ENCODE assay signal across 7 mouse cellular contexts in genomic region chr2:31255952-31256938, GRCm38 (mm10). TPM values are rescaled to one million over a fixed set of nuclear protein-coding genes. Genes with fewer than 3 reads are reported as not detected.
DNase-seq lines count a peak whose midpoint lies in the region; ATAC-seq and TF ChIP-seq lines count a peak whose summit lies in the region.

No protein-coding gene starts in this region.

- H3K27me3 ChIP-seq in hindbrain, embryonic 16.5 days (replicated peaks; ENCODE audit: control insufficient read depth, insufficient read depth, low read length) = no peaks in the 10 kb centered on the region

- H3K36me3 ChIP-seq in hindbrain, embryonic 16.5 days (ENCODE audit: control insufficient read depth, insufficient read depth, low read length) = no peaks in the 10 kb centered on the region

- 0 out of 2 replicates have a peak, but pooled peaks have one; percentile 5 for ATAC-seq in hindbrain, embryonic 16.5 days
- ATAC-seq in megakaryocyte-erythroid progenitor cell, adult 5-6 weeks (replicated peaks; ENCODE audit: low FRiP score, low TSS enrichment, poor library complexity, severe bottlenecking) = peak; percentile 82

- peak; percentile 46 for TF ChIP-seq CTCF in gastrocnemius, adult 2 months (IDR thresholded peaks at IDR 0.05)

- WGBS in hindbrain, embryonic 16.5 days = 16% methylated on average over 21 of the region's 21 CpGs

- H3K27ac ChIP-seq in gastrocnemius, adult 2 months = peak overlapping the region; percentile 89
- peak overlapping the region; percentile 37 for H3K27ac ChIP-seq in hindbrain, embryonic 16.5 days (ENCODE audit: low read depth, low read length)

- peaks cover 49% of the 10 kb centered on the region for H3K4me1 ChIP-seq in hindbrain, embryonic 16.5 days (ENCODE audit: control insufficient read depth, insufficient read depth, low read depth, low read length)

- no peaks in the 10 kb centered on the region for H3K9me3 ChIP-seq in hindbrain, embryonic 16.5 days (ENCODE audit: control insufficient read depth, low read length)

- peak; percentile 85 for DNase-seq in NIH3T3 (ENCODE audit: low read depth)
- DNase-seq in cerebellum, adult 9-11 months = peak; percentile 83
- DNase-seq in gastrocnemius, adult 2 months = peak; percentile 73
- peak; percentile 76 to 84 for DNase-seq in left cerebral cortex, postnatal 25 days (ENCODE audit: low spot score in 2 of 2)
- DNase-seq in right cerebral cortex, postnatal 4 days = peak; percentile 56

- peak overlapping the region; percentile 2; the same call in 1 of the 2 replicates for H3K4me2 ChIP-seq in hindbrain, embryonic 16.5 days (ENCODE audit: low read length)

- peak overlapping the region; percentile 43 for H3K4me3 ChIP-seq in gastrocnemius, adult 2 months
- H3K4me3 ChIP-seq in hindbrain, embryonic 16.5 days (ENCODE audit: low read length) = no peak overlapping the region

- intact Hi-C loops in gastrocnemius, adult 2 months (cut with DNase I) = no loop called here
- intact Hi-C loops in left cerebral cortex, postnatal 25 days (cut with DNase I) = loop anchor here (1.0 kb wide), 1 partner anchor 10 kb away; no protein-coding TSS in a partner anchor

- H3K9ac ChIP-seq in hindbrain, embryonic 16.5 days (ENCODE audit: low read depth, low read length) = 0 out of 2 replicates have a peak overlapping the region, but pooled peaks have one; percentile 13

RNA-seq across cellular contexts. Expression of gene Ncs1, which starts 10.6 kb away (rescaled TPM):
- 1 to 10 TPM; 4.6 to 5.1 TPM for total RNA-seq in gastrocnemius, adult 2 months (2021)
- polyA plus RNA-seq in hindbrain, embryonic 16.5 days (2015; fragmentation: Nextera tagmentation; extraction: Ambion mirVana) = 151 and 174 TPM in 2 replicates
- 100 to 1,000 TPM; 196 to 203 TPM for total RNA-seq in left cerebral cortex, postnatal 25 days (2021)
- total RNA-seq in megakaryocyte-erythroid progenitor cell, adult 5-6 weeks (2014; fragmentation: Nextera tagmentation) = 1.5 and 1.7 TPM in 2 replicates
- total RNA-seq in megakaryocyte-erythroid progenitor cell, adult 5-6 weeks (2017) = 0.99 and 1.6 TPM in 2 replicates

RNA-seq across cellular contexts. Expression of gene Hmcn2, which starts 58.0 kb away (rescaled TPM):
- 10 to 100 TPM; 21.6 to 36.8 TPM for total RNA-seq in gastrocnemius, adult 2 months (2021)
- 0.30 TPM in 2 replicates for polyA plus RNA-seq in hindbrain, embryonic 16.5 days (2015; fragmentation: Nextera tagmentation; extraction: Ambion mirVana)
- total RNA-seq in left cerebral cortex, postnatal 25 days (2021) = under 1 TPM; 0.21 to 0.32 TPM
- total RNA-seq in megakaryocyte-erythroid progenitor cell, adult 5-6 weeks (2014; fragmentation: Nextera tagmentation) = 0.85 TPM in 1 of 2 replicates, not detected in the other
- total RNA-seq in megakaryocyte-erythroid progenitor cell, adult 5-6 weeks (2017) = not detected in 2 replicates

Comparison
In these comparisons a context has a peak if more than half of its experiments do, and no peak if none do; other contexts are left out.
1. RNA of gene Ncs1, which starts 10.6 kb away (total RNA-seq): 196 to 203 TPM in left cerebral cortex, postnatal 25 days; 4.6 to 5.1 TPM in gastrocnemius, adult 2 months and 0.99 to 1.7 TPM in megakaryocyte-erythroid progenitor cell, adult 5-6 weeks; every median in the first group is over 10 times any median in the second.
2. RNA of gene Hmcn2, which starts 58.0 kb away (total RNA-seq): 21.6 to 36.8 TPM in gastrocnemius, adult 2 months; 0.85 TPM in megakaryocyte-erythroid progenitor cell, adult 5-6 weeks and 0.21 to 0.32 TPM in left cerebral cortex, postnatal 25 days; every median in the first group is over 10 times any median in the second.
3. Peak in every context shown above with its lines, with median percentiles within 50 percentile points of each other: DNase-seq.